Comparison of ENCODE assay signal across 8 mouse cellular contexts in the genomic region with DNA sequence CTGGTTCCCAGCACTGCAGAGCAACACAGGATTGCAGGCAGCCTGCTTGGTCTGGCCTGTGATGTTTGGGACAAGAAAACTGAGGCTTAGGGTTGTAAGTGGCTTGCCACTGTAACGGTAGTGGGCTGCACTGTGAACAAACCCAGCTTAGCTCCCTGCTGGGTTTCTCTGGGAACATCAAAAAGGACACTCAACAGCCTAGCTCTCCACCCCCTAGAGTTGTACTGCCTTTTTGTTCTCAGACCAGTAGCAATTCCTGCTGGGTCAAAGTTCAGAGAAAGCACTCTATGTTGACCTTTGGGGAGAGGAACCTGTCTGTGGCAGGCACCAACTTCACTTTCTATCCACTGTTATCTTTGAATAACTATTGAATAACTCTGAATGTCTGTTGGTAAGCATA. TPM values are rescaled to one million over a fixed set of nuclear protein-coding genes. Genes with fewer than 3 reads are reported as not detected.
DNase-seq lines count a peak whose midpoint lies in the region; ATAC-seq and TF ChIP-seq lines count a peak whose summit lies in the region.
"Had no signal": no experiment of that assay in that cellular context is flagged by ENCODE, and none has a peak within 500 bp of the region (broad histone marks: within the 10 kb centered on the region; RNA-seq: fewer than 3 reads in every experiment).

No protein-coding gene starts in this region.

- peak overlapping the region; percentile 52 for H3K27ac ChIP-seq in testis, adult 2 months (ENCODE audit: control insufficient read depth, insufficient read depth, low read depth, low read length)
- peak overlapping the region; percentile 90 for H3K27ac ChIP-seq in hindbrain, embryonic 10.5 days
- H3K27ac ChIP-seq in midbrain, embryonic 12.5 days (replicated peaks): peak overlapping the region; percentile 91
- H3K27ac ChIP-seq: heart, embryonic 15.5 days had no signal

- H3K4me2 ChIP-seq in midbrain, embryonic 12.5 days (replicated peaks): peak overlapping the region; percentile 78

- TF ChIP-seq POLR2A in testis, adult 2 months (IDR thresholded peaks at IDR 0.05; ENCODE audit: control insufficient read depth, low read depth, low read length): no peak

- peak overlapping the region; percentile 58 for H3K4me3 ChIP-seq in testis, adult 2 months (ENCODE audit: control insufficient read depth, low read depth, low read length)
- H3K4me3 ChIP-seq in hindbrain, embryonic 10.5 days: peak overlapping the region; percentile 87
- peak overlapping the region; percentile 86 for H3K4me3 ChIP-seq in midbrain, embryonic 12.5 days

- no peak for DNase-seq in testis, postnatal 10 days (ENCODE audit: low spot score)
- DNase-seq in hindbrain, embryonic 10.5 days (ENCODE audit: low spot score): no peak
- DNase-seq in right cerebral cortex, adult 2 months (ENCODE audit: low spot score in 2 of 2): no peak
- no peak for DNase-seq in T-cell, adult 2 months (ENCODE audit: low spot score)
- no peak for DNase-seq in spleen, postnatal 10 days (ENCODE audit: low spot score in 2 of 2)

- no peak for ATAC-seq in midbrain, embryonic 12.5 days (ENCODE audit: low FRiP score, low read depth)

- H3K36me3 ChIP-seq in testis, adult 2 months (ENCODE audit: control insufficient read depth, insufficient read depth, low read length): no peaks in the 10 kb centered on the region
- H3K36me3 ChIP-seq in hindbrain, embryonic 10.5 days: 0 out of 2 replicates have a peak, but pooled peaks cover under 1% of the 10 kb centered on the region
- no peaks in the 10 kb centered on the region for H3K36me3 ChIP-seq in midbrain, embryonic 12.5 days
- H3K36me3 ChIP-seq: heart, embryonic 15.5 days had no signal

- no peak for TF ChIP-seq CTCF in testis, adult 2 months (IDR thresholded peaks at IDR 0.05; ENCODE audit: control insufficient read depth, insufficient read depth, insufficient replicate concordance, low read depth, low read length)

- H3K4me1 ChIP-seq in testis, adult 2 months (ENCODE audit: control insufficient read depth, insufficient read depth, low read length): peaks cover 8% of the 10 kb centered on the region
- peaks cover 33% of the 10 kb centered on the region for H3K4me1 ChIP-seq in hindbrain, embryonic 10.5 days (replicated peaks)
- peaks cover 19% of the 10 kb centered on the region for H3K4me1 ChIP-seq in midbrain, embryonic 12.5 days

- no peaks in the 10 kb centered on the region for H3K27me3 ChIP-seq in testis, adult 2 months (ENCODE audit: control insufficient read depth, insufficient read depth, low read length)
- peaks cover 22% of the 10 kb centered on the region for H3K27me3 ChIP-seq in hindbrain, embryonic 10.5 days (ENCODE audit: insufficient read depth, poor library complexity, severe bottlenecking)
- H3K27me3 ChIP-seq in midbrain, embryonic 12.5 days: peaks cover 6% of the 10 kb centered on the region; the same call in 1 of the 2 replicates

- peak overlapping the region; percentile 39 for H3K9ac ChIP-seq in midbrain, embryonic 12.5 days (replicated peaks)
- H3K9ac ChIP-seq: heart, embryonic 15.5 days had no signal

- WGBS in hindbrain, embryonic 10.5 days: 0% methylated on average over 1 of the region's 1 CpGs
- 0% methylated on average over 1 of the region's 1 CpGs for WGBS in midbrain, embryonic 12.5 days

- no peaks in the 10 kb centered on the region for H3K9me3 ChIP-seq in hindbrain, embryonic 10.5 days
- H3K9me3 ChIP-seq in midbrain, embryonic 12.5 days: no peaks in the 10 kb centered on the region
- H3K9me3 ChIP-seq: heart, embryonic 15.5 days had no signal

RNA-seq across cellular contexts. Expression of gene Spire2, which starts 2.0 kb away (rescaled TPM):
- polyA plus RNA-seq in testis, adult 2 months (2012; rRNA removed): 26.0 and 27.4 TPM in 2 replicates
- 10.8 and 19.5 TPM in 2 replicates for polyA plus RNA-seq in hindbrain, embryonic 10.5 days (2016; fragmentation: Nextera tagmentation; extraction: Ambion mirVana)
- 27.7 and 28.6 TPM in 2 replicates for polyA plus RNA-seq in midbrain, embryonic 12.5 days (2016; fragmentation: Nextera tagmentation; extraction: Ambion mirVana)

RNA-seq across cellular contexts. Expression of gene Fanca, which starts 16.1 kb away (rescaled TPM):
- 37.3 and 48.1 TPM in 2 replicates for polyA plus RNA-seq in testis, adult 2 months (2012; rRNA removed)
- polyA plus RNA-seq in hindbrain, embryonic 10.5 days (2016; fragmentation: Nextera tagmentation; extraction: Ambion mirVana): 35.3 and 40.9 TPM in 2 replicates
- polyA plus RNA-seq in midbrain, embryonic 12.5 days (2016; fragmentation: Nextera tagmentation; extraction: Ambion mirVana): 29.6 and 31.6 TPM in 2 replicates

RNA-seq across cellular contexts. Expression of gene Tcf25, which starts 39.1 kb away (rescaled TPM):
- 39.4 and 41.8 TPM in 2 replicates for polyA plus RNA-seq in testis, adult 2 months (2012; rRNA removed)
- polyA plus RNA-seq in hindbrain, embryonic 10.5 days (2016; fragmentation: Nextera tagmentation; extraction: Ambion mirVana): 159 and 169 TPM in 2 replicates
- 202 and 232 TPM in 2 replicates for polyA plus RNA-seq in midbrain, embryonic 12.5 days (2016; fragmentation: Nextera tagmentation; extraction: Ambion mirVana)
